Mouse (Mus musculus): ENCODE measurements around the gene Sema3d.

- no peak for TF ChIP-seq CTCF (IDR thresholded peaks at IDR 0.05; ENCODE audit: low read depth, low read length)
- no peak for TF ChIP-seq TAL1 (conservative IDR thresholded peaks at IDR 0.05; ENCODE audit: low read depth, low read length)
- TF ChIP-seq GATA1 (IDR thresholded peaks at IDR 0.05; ENCODE audit: borderline replicate concordance, low read length) = no peak
- TF ChIP-seq POLR2AphosphoS5 (IDR thresholded peaks at IDR 0.05; ENCODE audit: insufficient replicate concordance, low read depth, low read length) = no peak
Measured at GRCm38 (mm10) chr5:12579752-12580151, 196.6 kb downstream of the Sema3d start.
